Mouse (Mus musculus): ENCODE data around the gene Usb1.

DNA sequence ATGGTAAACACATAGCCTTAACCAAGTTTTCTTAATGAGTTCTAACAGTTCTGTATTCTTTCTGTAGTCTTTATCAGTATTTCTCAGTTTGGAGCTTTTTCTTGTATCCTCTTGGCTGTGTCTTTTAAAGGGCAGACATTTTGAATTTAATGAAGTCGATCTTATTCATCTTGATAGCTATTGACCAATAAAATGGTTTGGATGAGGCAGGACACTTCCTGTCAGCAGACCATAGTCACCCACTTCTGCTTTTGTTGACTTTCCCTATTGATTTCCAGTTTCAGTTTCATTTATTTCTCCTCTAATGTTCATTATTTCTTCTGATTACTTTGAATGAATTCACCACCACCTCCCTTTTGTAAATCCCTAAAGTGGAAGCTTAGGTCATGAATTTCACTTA is 3.6 kb downstream of the Usb1 start:
- TF ChIP-seq POLR2A (IDR thresholded peaks at IDR 0.05; ENCODE audit: extremely low read depth, insufficient read depth, low read length) = no peak
- TF ChIP-seq CTCF (IDR thresholded peaks at IDR 0.05; ENCODE audit: extremely low read depth, insufficient read depth, low read length) = no peak
